Mouse (Mus musculus): Measurements from ENCODE around the gene Npy.
A peak's percentile ranks its signal among the peaks of the same experiment; 100 is the strongest.

The Npy gene

GRCm38 (mm10) chr6:49821961-49822870, at the start of gene Npy:
TSS of gene Npy (plus strand) at chr6:49822710.
- peak in 1 of 2 experiments; percentile 6 for DNase-seq

GRCm38 (mm10) chr6:49775006-49775405, 47.5 kb upstream of the Npy start:
- DNase-seq: no peak

GRCm38 (mm10) chr6:49778109-49778508, 44.4 kb upstream of the Npy start:
- DNase-seq: no peak

- no peak for DNase-seq
Measured at GRCm38 (mm10) chr6:49778729-49779128, 43.8 kb upstream of the Npy start.

- DNase-seq: no peak
Measured at GRCm38 (mm10) chr6:49779606-49780005, 42.9 kb upstream of the Npy start.

GRCm38 (mm10) chr6:49780846-49781400, 41.6 kb upstream of the Npy start:
- no peak for DNase-seq

GRCm38 (mm10) chr6:49781852-49782251, 40.7 kb upstream of the Npy start:
- no peak for DNase-seq

GRCm38 (mm10) chr6:49782679-49783078, 39.8 kb upstream of the Npy start:
- DNase-seq: no peak

GRCm38 (mm10) chr6:49792524-49792923, 30.0 kb upstream of the Npy start:
- peak in 1 of 2 experiments; percentile 7 for DNase-seq

- DNase-seq: no peak
Measured at GRCm38 (mm10) chr6:49804105-49804504, 18.4 kb upstream of the Npy start.

GRCm38 (mm10) chr6:49808076-49808475, 14.4 kb upstream of the Npy start:
- DNase-seq: no peak

- no peak for DNase-seq
Measured at GRCm38 (mm10) chr6:49817183-49817582, 5.3 kb upstream of the Npy start.

- DNase-seq: no peak
Measured at GRCm38 (mm10) chr6:49817625-49818024, 4.9 kb upstream of the Npy start.

- DNase-seq: no peak
Measured at GRCm38 (mm10) chr6:49822871-49823230, 341 bp downstream of the Npy start.

GRCm38 (mm10) chr6:49823371-49823770, 861 bp downstream of the Npy start:
- no peak for DNase-seq

- DNase-seq: no peak
Measured at GRCm38 (mm10) chr6:49823821-49824220, 1.3 kb downstream of the Npy start.

- DNase-seq: no peak
Measured at GRCm38 (mm10) chr6:49831579-49831978, 9.1 kb downstream of the Npy start.

GRCm38 (mm10) chr6:49856830-49857229, 34.3 kb downstream of the Npy start:
- DNase-seq: no peak

- no peak for DNase-seq
Measured at GRCm38 (mm10) chr6:49867571-49867970, 45.1 kb downstream of the Npy start.

- DNase-seq: no peak
Measured at GRCm38 (mm10) chr6:49871071-49871470, 48.6 kb downstream of the Npy start.

- no peak for DNase-seq
Measured at GRCm38 (mm10) chr6:49873556-49873955, 51.0 kb downstream of the Npy start.

GRCm38 (mm10) chr6:49875160-49875559, 52.6 kb downstream of the Npy start:
- DNase-seq: no peak

- DNase-seq: peak in 1 of 2 experiments; percentile 1
Measured at GRCm38 (mm10) chr6:49875791-49876190, 53.3 kb downstream of the Npy start.

Measured in lung, adult 18-20 months (tissue).